Mouse (Mus musculus): ENCODE data around the gene Asb16.
"Not testable (repeated sequence)": the region's sequence is repeated elsewhere in the genome, so short reads cannot be mapped to it uniquely, and the experiment has no call there.

Asb16 gene

DNA sequence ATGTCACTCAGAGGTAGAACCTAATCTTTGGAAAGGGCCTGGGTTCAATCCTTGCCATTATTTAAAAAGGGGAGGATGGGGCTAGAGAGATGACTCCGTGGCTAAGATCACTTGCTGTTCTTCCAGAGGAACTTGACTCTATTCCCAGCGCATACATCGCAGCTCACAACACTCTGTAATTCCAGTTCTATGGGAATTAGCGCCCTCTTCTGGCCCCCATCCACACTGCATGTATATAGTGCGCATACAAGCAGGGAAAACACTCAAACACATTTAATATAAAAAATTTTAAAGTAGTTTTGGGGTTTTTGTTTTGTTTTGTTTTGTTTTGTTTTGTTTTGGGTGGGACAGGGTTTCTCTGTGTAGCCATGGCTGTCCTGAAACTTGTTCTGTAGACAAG is 26.7 kb upstream of the Asb16 start:
- in situ Hi-C loops (cut with MboI, MseI), result no loop called here

DNA sequence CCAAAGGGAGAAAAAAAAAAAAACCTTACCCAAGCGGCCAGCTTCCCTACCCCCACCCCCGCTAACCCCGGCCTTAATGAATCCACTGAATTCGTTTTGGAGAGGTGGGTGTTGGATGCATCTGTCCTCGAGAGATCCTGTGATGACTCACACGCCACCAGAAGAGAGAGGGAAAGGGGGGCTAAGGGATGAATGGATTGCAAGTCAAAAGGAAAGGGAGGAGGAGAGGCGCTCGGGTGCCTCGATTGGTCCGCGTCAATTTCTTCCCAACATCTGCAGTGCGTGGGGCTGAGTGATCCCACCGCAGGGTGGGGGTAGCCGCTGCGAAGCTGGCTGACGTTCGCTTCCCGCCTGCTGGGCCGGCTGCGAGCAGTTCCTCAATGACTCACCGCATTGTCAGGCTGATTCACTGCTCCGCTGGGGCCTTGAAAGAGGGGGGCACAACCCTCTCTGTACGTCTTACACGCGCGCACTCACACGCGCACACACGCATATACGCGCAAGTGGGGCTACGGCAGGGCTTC is 23.6 kb upstream of the Asb16 start:
- in situ Hi-C loops (cut with MboI, MseI), result no loop called here

DNA sequence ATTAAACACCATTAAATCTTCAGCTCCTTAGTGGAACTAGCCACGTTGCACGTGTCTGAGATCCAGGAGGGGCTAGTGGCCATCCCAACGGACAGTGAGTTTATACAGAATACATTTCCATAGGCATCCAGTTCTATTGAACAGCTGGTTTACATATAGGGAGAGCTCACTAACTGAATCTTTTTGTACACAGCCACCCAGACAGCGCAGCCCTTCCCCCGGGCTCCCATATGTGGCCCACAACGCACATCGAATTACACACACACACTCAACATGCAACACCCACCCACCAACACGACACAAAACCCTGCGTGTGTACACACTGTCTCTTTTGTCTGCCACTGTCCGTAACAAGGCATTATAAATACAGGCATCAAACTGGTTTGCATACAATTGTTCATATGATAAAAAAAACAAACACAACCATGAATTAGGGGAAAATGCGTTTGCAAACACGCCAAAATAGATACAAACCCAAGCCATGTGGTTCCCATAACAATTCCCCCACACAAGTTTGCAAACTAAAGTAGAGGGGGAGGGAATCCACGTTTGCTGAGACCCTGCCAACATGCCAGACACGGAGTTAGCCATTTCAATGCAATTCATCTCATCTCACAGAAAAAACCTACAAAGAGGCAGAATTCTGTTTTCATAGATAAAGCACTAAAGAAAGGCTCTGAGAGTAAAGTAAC is 22.8 kb upstream of the Asb16 start:
- in situ Hi-C loops (cut with MboI, MseI), result no loop called here

DNA sequence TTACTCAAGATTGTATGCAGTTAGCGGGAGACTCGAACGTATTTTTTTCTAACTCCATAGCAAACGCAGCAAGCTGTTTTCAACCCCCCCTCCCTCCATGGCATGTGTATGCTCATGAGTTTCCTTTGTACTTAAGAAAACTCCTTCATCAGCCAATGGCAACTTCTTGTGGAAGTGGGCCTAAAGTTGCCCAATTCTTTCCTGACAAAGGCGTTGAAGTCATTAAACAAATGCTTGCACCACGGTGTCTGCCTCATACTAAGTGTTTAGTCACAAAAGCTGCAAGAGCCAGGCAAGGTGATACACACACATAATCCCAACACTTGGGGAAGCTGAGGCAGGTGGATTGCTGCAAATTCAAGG is 22.3 kb upstream of the Asb16 start:
- in situ Hi-C loops (cut with MboI, MseI), result no loop called here

DNA sequence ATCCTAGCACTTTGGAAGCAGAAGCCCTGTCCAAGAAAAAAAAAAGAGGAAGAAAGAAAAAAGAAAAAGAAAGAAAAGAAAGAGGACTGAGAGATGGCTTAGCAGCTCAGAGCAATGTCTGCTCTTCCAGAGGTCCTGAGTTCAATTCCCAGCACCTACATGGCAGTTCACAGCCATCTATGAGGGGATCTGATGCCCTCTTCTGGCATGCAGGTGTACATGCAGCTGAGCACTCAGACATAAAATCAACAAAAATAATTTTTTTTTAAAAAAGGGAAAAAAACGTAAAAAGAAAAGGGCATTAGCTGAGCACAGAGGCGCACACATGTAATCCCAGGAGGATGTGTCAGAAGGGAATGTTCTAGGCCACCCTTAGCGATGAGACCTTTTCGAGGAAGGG is 21.7 kb upstream of the Asb16 start:
- in situ Hi-C loops (cut with MboI, MseI), result no loop called here

DNA sequence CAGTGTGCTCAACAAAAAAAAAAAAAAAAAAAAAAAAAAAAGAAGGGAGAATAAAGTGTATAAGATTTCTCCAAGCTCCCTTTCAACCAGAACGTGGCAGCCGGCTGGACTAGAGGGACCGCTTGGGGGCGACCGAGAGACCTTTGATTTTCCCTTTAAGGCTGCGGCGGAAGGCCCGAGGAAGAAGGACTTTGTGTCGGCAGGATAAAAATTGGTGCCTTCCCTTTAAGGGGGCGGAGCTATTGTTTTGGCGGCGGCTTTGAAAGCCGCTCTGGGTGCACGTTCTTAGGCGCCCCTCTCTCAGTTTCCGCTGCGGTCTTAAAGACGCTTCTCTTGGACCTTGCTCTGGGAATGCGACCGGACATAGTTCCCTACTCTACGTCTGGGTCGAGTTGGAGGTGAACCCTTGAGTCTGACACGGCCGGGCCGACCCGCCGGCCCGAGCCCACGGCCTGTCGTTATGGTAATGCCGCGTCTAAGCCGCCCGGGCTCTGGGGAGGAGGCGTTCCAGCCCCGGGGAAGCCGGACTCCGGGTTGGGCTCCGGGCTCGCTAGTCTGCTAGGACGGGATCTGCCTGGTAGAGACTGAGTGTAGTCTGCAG is 19.8 kb upstream of the Asb16 start, which contains the start of gene BC030867:
BC030867 (plus strand) TSS at position 253 of the 601 bp plus-strand sequence.
- in situ Hi-C loops (cut with MboI, MseI), result no loop called here

DNA sequence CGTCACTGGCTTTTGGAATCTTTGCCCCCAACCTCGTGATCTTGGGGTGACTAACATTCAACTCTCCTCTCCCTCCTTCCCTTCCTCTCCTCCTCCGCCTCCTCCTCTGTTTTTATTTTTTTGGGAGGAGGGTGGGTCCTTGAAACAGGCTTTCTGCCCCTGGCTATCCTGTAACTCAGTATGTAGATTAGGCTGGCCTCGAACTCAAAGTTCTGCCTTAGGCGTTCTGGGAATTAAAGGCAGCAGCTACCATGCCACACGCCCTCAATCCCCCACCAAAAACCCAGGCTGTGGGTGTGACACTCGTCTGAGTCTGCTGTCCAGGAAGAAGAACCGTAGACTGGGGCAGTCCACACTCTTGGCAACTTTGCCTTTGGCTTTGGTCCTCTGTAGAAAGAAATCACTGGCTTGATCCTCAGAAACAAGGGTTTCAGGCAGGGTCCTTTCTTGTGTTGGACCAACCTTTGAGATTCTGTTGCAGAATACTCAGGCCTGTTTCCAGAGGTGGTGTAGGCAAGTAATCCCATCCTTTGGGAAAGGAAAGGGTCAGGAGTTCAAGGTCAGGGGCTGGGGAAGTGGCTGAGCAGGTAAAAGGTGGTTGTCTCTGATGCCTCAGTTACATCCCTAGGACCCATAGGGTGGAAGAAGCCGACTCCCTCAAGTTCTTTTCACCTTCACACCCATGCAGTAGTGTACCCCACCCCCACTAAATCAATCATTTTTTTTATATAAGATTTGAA is 19.0 kb upstream of the Asb16 start:
- in situ Hi-C loops (cut with MboI, MseI), result no loop called here

DNA sequence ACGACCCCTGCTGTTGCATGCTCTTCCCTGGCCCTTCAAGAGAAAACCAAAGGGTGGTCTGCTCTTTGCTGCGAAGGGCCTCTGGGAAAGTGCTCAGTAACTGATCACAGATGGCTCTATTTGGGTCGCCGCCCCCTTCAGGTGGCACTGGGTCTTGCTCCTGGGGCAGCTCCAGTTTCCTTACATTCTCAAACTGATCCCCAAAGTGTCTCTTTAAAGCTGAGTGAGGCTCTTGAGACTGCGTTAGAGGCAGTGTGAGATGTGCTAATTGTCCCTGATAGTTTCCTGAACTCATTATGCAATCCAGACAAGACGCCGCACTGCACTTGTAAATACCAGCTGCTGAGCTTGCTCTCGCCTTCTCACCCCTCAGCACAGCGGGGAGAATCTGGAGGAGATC is 11.0 kb upstream of the Asb16 start:
- in situ Hi-C loops (cut with MboI, MseI), result no loop called here

DNA sequence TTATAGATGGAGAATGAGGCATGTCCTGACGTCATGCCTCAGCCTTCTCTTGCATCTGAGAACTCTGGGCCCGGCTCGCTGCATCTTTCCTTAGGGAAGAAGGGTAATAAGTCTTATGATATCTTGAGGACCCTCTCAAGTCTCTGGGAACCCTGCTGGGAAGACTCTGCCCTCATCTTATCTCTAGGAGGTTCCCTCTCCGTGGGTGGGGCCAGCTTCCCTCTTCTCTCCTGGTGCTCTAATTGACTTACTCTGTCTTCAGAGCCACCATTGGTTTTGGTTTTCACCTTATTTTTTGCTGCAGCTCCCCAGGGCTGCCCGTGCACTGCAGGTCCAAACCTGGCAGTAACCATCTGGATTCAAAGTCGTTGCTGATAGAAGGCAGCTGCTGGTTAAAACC is 10.4 kb upstream of the Asb16 start:
- in situ Hi-C loops (cut with MboI, MseI), result no loop called here

DNA sequence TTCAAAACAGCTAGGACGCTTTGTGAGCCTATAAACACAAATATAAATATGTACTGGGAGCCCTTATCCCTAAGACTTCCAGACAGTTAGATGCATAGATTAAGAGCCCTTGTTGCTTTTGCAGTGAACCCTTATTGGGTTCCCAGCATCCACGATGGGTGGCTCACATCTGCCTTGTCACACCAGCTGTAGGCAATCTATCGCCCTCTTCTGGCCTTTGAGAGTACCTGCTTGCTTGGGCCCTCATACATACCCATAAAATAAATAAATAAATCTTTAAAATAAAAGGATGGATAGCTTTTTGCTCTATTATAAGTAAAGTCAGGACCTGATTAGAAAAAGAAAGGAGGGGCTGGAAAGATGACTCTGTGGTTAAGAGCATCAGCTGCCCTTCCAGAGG is 10.0 kb upstream of the Asb16 start:
- in situ Hi-C loops (cut with MboI, MseI), result no loop called here

DNA sequence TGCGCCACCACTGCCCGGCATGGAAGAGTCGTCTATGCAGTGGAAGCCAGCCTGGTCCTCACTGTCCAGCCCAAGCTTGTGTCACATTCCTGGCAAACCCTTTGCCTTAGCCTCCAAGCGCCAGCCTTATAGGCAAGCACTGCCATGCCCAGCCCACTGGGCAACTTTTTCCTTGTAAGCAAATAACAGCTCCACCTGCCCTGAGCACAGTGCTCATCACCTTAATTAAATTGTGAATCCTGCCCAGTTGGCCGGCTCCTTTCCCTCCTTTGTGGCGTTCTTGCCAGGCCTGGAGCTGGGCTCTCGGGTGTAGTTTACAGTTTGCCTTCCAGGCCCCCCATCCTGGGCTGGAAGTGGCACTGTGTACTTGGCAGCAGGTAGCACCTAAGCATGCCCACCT is 5.3 kb upstream of the Asb16 start:
- in situ Hi-C loops (cut with MboI, MseI), result no loop called here

DNA sequence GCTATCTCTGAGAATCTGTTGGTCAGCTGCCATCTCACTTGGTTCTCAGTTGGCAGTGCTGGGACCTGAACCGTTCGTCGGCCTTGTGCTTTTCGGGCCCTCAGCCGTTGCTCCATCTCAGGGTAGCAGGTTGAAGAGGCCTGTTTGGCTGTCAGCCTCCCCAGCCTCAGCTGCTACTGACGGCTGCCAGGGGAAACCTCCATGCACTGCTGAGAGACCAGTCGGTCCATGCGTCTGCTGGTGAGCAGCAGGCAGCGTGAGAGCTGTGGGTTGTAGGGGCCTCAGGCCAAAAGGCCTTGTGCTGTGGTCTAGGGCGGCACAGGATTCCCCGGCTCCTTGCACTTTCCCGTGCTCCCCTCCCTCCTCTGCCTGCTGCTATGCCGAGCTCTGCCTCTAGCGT is 2.7 kb upstream of the Asb16 start:
- in situ Hi-C loops (cut with MboI, MseI), result no loop called here

DNA sequence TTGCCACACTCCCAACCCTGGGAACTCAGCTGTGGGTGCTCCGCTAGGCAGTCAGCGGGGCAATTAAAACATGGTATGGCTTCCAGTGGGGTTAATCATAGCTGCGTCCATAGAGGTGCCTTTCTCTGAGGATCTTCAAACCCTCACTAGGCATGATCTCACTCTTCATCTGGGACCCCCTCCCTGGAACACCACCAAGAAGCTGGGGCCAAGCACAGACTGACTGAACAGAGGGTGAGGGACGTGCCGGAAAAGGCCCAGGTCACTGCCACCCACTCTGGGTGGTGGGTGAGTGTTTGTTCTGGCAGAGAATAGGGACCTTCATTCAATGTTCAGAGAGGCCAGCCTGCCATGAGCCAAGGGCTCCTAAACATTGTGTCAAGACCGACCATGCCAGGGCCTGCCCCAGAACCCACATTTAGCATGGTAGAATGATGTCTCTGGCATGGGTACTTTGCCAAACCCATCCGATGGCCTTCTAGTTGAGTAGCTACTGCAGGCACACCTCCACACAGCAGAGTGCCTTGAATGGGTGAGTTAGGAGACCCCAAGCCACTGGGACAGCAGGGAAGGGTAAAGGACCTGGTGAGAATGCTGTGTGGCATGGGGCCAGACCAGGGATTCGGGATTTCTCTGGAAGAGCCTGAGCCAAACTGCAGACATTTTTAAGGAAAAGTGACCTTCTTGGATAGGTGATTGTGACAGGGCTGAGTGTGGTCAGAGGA is 1.8 kb upstream of the Asb16 start:
- in situ Hi-C loops (cut with MboI, MseI), result no loop called here

DNA sequence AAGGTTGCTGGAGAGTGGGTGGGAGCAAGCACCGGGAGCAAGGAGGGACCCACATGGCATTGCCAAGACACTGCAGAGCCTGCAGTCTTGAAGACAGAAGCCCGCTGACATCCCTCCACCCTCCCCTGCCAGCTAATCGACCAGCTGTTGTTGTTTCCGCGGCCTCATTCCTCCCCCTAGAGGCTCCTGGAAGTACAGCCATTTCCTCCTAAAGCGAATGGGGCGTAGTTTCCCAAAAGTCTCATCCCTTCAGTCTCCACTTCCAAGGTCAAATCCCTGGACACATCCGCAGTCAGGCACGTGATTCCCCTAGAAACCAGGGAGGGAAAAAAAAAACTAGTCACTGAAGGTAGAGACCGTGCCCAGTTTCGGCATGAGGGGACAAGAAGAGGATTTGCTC is 1.1 kb upstream of the Asb16 start:
- in situ Hi-C loops (cut with MboI, MseI), result no loop called here

DNA sequence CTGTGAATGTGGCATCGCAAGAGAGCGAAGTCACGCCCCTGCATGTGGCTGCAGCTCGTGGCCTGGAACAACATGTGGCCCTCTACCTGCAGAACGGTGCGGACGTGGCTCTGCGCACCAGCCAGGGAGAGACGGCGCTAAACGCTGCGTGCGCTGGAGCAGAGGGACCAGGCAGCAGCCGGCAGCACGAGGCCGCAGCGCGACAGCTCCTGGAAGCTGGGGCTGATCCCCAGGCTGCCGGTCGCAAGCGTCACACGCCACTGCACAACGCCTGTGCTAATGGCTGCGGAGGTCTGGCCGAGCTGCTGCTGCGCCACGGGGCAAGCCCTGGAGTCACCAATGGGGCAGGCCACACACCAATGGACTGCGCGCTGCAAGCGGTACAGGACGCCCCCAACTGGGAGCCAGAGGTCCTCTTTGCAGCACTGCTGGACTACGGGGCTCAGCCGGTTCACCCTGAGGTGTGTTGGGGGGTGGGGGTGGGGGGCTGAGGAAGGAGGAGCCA is 7.9 kb downstream of the Asb16 start:
- in situ Hi-C loops (cut with MboI, MseI), result no loop called here

DNA sequence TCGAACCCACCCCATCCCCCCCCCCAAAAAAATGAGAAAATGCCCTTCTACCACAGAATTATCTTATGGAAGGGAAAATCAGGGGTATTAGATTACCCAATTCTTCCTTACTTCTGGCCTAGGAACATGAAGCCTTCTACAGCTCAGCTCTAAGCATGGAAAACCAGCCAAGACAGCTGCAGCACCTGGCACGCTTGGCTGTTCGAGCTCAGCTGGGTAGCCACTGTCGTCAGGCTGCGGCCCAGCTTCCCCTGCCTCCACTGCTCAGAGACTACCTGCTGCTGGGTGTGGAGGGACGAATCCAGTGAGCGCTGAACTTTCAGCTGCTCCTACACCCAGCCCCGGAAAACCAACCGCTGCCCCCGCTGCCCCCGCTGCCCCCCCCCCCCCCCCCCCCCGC is 9.2 kb downstream of the Asb16 start:
- in situ Hi-C loops (cut with MboI, MseI), result no loop called here

DNA sequence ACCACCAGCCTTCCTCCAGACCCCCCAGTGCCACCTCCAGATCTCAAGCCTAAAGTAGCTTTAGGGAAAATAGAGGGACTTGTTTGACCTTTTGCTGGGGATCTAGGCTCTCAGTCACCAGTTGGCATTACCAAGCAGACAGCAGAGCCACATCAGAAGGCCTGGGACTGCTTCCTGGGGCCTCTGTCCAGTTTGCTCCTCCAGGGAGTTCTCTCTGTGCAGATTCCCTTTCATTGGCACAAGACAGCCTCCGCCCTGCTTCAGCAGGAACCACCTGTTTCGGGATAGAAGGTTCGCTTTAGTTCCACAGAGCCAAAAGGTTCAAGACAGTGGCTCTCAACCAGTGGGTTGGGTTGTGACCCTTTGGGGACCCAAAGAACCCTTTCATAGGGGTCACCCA is 11.1 kb downstream of the Asb16 start:
- in situ Hi-C loops (cut with MboI, MseI), result no loop called here

DNA sequence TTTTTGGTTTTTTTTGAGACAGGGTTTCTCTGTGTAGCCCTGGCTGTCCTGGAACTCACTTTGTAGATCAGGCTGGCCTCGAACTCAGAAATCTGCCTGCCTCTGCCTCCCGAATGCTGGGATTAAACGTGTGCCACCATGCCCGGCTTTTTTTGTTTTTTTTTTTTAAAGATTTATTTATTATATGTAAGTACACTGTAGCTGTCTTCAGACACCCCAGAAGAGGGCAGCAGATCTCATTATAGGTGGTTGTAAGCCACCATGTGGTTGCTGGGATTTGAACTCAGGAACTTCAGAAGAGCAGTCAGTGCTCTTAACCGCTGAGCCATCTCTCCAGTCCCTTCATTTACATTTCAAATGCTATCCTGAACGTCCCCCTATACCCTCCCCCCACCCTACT is 11.7 kb downstream of the Asb16 start:
- in situ Hi-C loops (cut with MboI, MseI), result not testable (repeated sequence)

DNA sequence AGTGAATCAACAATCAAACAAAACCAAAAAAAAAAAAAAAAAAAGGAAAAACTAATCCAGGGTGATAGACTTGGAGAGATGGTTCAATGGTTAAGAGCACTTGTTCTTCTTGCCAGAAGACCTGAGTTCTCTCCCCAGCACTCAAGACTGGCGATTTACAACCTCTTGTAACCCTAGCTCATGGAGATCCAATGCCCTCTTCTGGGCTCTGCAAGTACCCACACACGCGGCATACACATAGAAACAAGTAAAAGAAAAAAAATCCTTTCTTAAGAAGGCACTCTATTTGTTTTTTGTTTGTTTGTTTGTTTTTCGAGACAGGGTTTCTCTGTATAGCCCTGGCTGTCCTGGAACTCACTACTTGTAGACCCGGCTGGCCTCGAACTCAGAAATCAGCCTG is 15.4 kb downstream of the Asb16 start:
- in situ Hi-C loops (cut with MboI, MseI), result no loop called here

DNA sequence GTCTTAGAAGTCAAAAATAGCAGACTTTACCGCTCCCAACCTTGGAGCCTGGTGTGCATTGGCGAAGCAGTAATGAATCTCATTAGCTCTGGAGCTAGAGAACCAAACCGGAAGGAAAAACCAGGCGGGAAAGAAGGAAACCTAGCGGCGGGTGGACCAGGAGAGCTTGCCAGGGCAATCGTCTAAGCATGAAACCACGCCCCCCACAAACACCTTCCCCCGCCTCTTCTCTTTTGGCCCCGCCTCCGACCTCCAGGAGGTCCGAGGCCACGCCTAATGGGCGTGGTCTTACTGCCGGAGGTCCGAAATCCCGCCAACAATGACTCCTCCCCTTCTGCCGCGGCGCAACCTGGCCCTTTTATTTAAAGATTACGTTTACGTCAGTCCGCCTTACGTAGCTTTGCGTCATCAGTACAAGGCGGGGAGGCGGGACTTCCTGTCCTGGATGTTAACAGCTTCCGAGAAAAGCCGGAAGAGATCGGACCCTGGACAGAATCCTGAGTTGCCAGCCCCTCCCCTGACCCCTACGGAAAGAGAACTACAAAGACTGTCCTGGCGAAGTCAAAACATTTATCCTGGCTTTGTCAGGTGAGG is 16.1 kb downstream of the Asb16 start, which contains the start of gene Tmub2:
Tmub2 (plus strand) TSS at position 431 of the 594 bp plus-strand sequence.
- in situ Hi-C loops (cut with MboI, MseI), result no loop called here

DNA sequence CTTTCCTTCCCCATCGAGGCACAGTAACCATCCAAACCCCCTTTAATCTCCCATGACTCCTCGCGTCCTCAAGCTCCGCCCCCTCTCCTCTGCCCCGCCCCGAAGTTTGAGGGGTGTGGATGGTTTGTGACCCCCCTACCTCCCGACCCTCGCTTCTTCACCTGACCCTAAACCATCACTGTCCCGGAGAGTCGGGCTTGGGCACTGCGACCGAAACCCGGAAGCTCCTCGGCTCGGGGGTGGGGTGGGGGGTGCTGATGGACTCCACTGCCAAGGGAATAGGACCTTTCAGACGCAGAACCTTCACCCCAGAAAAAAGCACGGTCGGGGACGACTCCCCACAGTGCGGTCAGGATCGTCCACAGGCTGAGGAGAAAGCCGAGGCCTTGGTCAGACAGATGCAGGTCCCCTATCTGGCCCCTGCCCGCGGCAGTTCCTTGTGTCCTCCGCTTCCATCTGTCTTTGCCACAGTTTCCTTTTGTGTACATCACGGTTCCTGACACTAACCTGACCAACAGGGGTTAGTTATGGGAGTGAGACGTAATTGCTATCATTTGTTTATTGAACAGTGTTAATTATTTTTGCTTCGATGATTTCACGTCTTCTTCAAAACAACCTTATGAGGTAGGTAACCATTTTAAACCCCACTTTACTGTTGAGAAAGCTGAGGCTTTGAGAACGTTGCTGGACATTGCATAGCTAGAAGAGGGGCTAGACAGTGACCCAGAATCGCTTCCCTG is 16.7 kb downstream of the Asb16 start:
- in situ Hi-C loops (cut with MboI, MseI), result no loop called here
